Mouse (Mus musculus) kidney, embryonic 15.5 days (tissue): ENCODE data around the gene Set. TPM values are rescaled to one million over a fixed set of nuclear protein-coding genes. Genes with fewer than 3 reads are reported as not detected.
"Not testable (repeated sequence)": the region's sequence is repeated elsewhere in the genome, so short reads cannot be mapped to it uniquely, and the experiment has no call there.

Source experiments
- ATAC-seq: fragments of 200-750 bp; cut with Nextera tagmentation; replicated peaks from 2 replicates; pipeline ENCODE4 v1.8.0; 2017; ENCODE audit warnings: moderate TSS enrichment; ENCODE audit not compliant: low FRiP score
- H3K27ac ChIP-seq: fragments of 300-500 bp; sonication (generic); 2 replicates; pipeline ENCODE4 v1.5.1; 2015; ENCODE audit warnings: mild to moderate bottlenecking, inconsistent platforms
- H3K27me3 ChIP-seq: fragments of 300-500 bp; sonication (generic); 2 replicates; pipeline ENCODE4 v1.6.1; 2015; ENCODE audit warnings: inconsistent platforms
- H3K36me3 ChIP-seq: fragments of 300-500 bp; sonication (generic); 2 replicates; pipeline ENCODE4 v1.6.1; 2015; ENCODE audit warnings: inconsistent platforms
- H3K4me1 ChIP-seq: fragments of 300-500 bp; sonication (generic); 2 replicates; pipeline ENCODE4 v1.6.1; 2015; ENCODE audit warnings: inconsistent platforms
- H3K4me2 ChIP-seq: fragments of 300-500 bp; sonication (generic); 2 replicates; pipeline ENCODE4 v1.6.1; 2015; ENCODE audit warnings: moderate library complexity, mild to moderate bottlenecking, inconsistent platforms
- H3K4me3 ChIP-seq: fragments of 300-500 bp; sonication (generic); replicated peaks from 2 replicates; pipeline ENCODE4 v1.5.1; 2015; ENCODE audit warnings: mild to moderate bottlenecking, inconsistent platforms
- H3K9ac ChIP-seq: fragments of 300-500 bp; sonication (generic); 2 replicates; pipeline ENCODE4 v1.6.1; 2015; ENCODE audit warnings: mild to moderate bottlenecking, inconsistent platforms
- H3K9me3 ChIP-seq: fragments of 300-500 bp; sonication (generic); replicated peaks from 2 replicates; pipeline ENCODE4 v1.6.1; 2016; ENCODE audit warnings: inconsistent platforms
- WGBS: fragments of 180-500 bp; shearing (Covaris S2); methylation state at CpG from one replicate; pipeline ENCODE4 v1.1.7; 2015; ENCODE audit warnings: mixed read lengths; 5-methylcytosine and 5-hydroxymethylcytosine counted together
- polyA plus RNA-seq: library from polyadenylated mRNA; unstranded; fragments of >200 nt; fragmentation: Nextera tagmentation; extraction: Ambion mirVana; gene quantifications from 2 replicates; pipeline ENCODE4 v1.2.1, GENCODE M21; 2015

The Set gene
- polyA plus RNA-seq, 1 experiment from 2014 or later, result 486 TPM

DNA sequence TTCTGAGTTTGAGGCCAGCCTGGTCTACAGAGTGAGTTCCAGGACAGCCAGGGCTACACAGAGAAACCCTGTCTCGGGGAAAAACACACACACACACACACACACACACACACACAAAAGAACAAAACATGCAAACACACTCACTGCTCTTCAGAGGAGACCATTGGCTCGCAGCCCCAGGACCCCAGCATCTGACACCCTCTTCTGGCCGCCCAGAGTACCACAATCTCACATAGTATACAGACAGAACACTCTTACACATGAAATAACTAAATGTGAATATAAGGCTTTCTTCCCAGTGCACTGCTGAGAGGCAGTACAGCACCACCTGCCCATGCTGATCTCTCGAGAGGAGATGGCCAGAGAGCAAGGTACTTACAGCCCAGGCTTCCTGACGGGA is 12.6 kb upstream of the Set start:
- no peak overlapping the region for H3K9ac ChIP-seq
- WGBS, result 91% methylated on average over 5 of the region's 5 CpGs
- H3K36me3 ChIP-seq, result peaks cover 26% of the 10 kb centered on the region; the same call in 1 of the 2 replicates
- no peak overlapping the region for H3K27ac ChIP-seq
- H3K4me1 ChIP-seq, result peaks cover 18% of the 10 kb centered on the region
- no peak overlapping the region for H3K4me3 ChIP-seq
- H3K27me3 ChIP-seq, result no peaks in the 10 kb centered on the region
- no peaks in the 10 kb centered on the region for H3K9me3 ChIP-seq
- H3K4me2 ChIP-seq, result no peak overlapping the region
- ATAC-seq, result no peak

DNA sequence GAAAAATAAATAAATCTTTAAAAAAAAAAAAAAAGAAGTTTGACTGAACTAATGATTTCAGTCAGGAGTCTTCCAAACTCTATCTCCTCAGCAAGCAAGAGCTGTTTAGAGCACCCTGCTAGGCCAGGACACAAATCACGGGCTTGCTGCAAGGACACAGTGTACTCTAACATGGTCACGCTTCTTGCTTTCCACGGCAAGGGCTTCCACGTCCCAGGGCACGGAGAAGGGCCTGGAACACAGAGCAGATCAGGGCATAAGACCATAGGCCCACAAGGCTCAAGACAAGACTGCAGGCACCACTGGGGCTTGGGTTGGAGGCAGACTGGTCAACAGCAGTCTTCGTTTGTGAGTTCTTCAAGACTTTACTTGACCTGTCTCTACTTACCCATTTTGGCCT is 10.1 kb upstream of the Set start:
- no peak for ATAC-seq
- Histone ChIP-seq H3K4me1 (peaks cover 18% of the 10 kb centered on the region), H3K27ac (no peak overlapping the region), H3K4me2 (no peak overlapping the region), H3K27me3 (no peaks in the 10 kb centered on the region), H3K36me3 (peaks cover 20% of the 10 kb centered on the region; the same call in 1 of the 2 replicates), H3K9me3 (no peaks in the 10 kb centered on the region), H3K9ac (no peak overlapping the region), H3K4me3 (no peak overlapping the region)
- 91% methylated on average over 6 of the region's 6 CpGs for WGBS

DNA sequence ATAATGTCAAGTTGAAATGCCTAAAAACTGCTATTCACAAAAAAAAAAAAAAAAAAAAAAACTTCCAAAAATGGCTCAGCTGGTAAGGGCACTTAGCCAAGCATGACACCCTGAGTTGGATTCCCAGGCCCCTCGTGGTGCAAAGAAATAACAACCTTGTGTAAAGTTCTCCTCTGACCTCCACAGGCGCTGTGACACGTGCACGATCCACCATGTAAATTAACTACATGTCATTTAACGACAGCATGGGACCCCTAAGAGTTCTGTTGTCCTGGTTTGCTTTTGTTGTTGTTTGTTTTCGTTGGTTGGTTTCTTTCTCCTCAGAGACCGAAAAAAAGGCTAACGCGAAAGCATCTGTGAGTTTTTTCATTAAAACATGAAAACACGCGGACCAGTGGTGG is 9.1 kb upstream of the Set start:
- H3K9me3 ChIP-seq, result no peaks in the 10 kb centered on the region
- peaks cover 20% of the 10 kb centered on the region; the same call in 1 of the 2 replicates for H3K36me3 ChIP-seq
- ATAC-seq, result no peak
- peaks cover 15% of the 10 kb centered on the region for H3K4me1 ChIP-seq
- H3K4me2 ChIP-seq, result peak overlapping the region; percentile 67
- peak overlapping the region; percentile 97 for H3K27ac ChIP-seq
- H3K9ac ChIP-seq, result peak overlapping the region; percentile 62
- H3K27me3 ChIP-seq, result no peaks in the 10 kb centered on the region
- peak overlapping the region; percentile 66 for H3K4me3 ChIP-seq
- 50% methylated on average over 11 of the region's 11 CpGs for WGBS

DNA sequence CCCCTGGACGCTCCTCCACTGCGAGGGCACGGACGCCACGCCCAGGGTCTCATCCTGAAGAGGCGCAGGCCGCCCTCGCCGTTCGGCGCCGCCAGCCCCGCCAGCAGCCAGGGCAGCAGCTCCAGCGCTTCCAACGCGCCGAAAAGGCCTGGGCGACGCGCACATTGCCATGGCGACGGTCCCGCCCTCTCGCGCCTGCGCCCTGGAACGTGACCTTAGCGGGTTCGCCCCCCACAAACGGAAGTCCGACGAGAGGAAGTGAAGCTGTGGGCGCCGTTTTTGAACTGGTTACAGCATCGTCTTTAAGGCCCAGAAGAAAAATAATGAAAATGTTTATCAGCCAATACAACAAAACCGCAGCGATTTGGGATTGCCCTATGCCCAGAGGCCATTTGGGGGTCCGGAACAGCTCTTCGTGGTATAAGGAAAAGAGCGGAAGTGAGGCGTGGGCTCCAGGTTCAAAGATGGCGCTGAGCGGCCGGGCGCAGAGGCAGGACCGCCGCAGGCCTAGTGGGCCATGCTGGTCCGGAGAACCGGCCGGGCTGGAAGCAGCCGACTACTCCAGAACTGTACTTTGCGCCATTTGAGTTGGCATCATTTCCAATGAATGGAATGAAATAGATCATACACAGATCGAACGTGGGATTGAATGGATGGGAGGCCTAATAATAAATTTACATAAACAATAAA is 8.3 kb upstream of the Set start, which contains the start of gene Wdr34:
Gene Wdr34, minus strand, starts transcription at position 183 of the 690 bp plus-strand sequence.
- Histone ChIP-seq H3K4me1 (peaks cover 15% of the 10 kb centered on the region), H3K36me3 (peaks cover 20% of the 10 kb centered on the region; the same call in 1 of the 2 replicates), H3K27me3 (no peaks in the 10 kb centered on the region), H3K4me2 (peak within 1 kb of the TSS; percentile 67), H3K9me3 (no peaks in the 10 kb centered on the region), H3K9ac (peak within 1 kb of the TSS; percentile 62), H3K4me3 (peak within 1 kb of the TSS; percentile 66), H3K27ac (peak within 1 kb of the TSS; percentile 97)
- WGBS, result 1% methylated on average over 54 of the region's 54 CpGs
- ATAC-seq, result peak; percentile 95

DNA sequence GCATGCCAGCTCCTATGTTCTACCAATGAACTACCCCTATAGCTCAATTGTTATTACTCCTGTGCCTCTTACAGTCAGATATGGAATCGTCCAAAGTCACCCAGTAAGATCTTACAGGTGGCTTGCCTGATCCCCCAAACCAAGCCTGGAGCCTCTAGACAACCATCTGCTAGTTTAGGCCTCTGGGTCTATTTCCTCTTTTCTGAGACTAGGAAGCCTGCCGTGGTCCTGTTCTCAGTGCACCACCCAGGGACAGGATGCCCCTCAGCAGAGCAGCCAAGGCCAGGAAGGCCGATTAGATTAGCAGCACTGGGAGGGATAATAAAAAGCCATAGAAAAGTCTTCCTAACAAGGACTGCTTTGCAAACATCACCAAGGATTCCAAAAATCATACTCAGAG is 7.3 kb upstream of the Set start:
- Histone ChIP-seq H3K9ac (no peak overlapping the region), H3K9me3 (no peaks in the 10 kb centered on the region), H3K27me3 (no peaks in the 10 kb centered on the region), H3K4me3 (no peak overlapping the region), H3K4me2 (no peak overlapping the region), H3K4me1 (peaks cover 15% of the 10 kb centered on the region), H3K27ac (no peak overlapping the region), H3K36me3 (peaks cover 18% of the 10 kb centered on the region; the same call in 1 of the 2 replicates)
- ATAC-seq, result no peak
- 81% methylated on average over 3 of the region's 3 CpGs for WGBS

DNA sequence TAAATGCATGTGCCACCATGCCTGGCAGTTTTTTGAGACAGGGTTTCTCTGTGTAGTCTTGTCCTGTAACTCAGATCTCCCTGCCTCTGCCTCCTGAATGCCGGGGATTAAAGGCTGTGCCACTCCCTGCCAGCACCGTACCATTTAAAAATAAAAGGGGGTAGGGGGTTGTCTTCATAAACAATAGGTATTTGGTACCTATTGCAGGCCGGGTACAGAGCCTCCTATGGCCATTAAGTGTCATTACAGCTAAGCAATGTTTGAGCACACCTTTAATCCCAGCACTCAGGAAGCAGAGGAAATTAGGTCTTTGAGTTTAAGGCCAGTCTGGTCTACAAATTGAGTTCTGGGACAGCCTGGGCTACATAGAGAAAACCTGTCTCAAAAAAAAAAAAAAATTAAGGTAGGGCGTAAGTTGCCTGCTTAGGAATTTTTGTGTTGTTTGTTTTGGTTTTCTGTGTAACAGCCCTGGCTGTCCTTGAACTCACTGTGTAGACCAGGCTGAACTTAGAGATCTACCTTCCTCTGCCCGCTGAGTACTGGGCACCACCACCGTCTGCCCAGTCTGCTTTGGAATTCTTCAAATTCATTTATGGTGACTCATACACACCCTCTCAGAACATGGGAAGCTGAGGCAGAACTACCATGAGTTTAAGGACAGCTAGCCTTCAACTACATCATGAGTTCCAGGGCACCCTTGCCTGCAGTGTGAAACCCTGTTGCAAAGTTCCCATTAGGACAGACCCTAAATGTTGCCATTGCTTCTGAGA is 5.0 kb upstream of the Set start:
- no peak for ATAC-seq
- WGBS, result 50% methylated on average over 6 of the region's 6 CpGs
- peaks cover 16% of the 10 kb centered on the region for H3K4me1 ChIP-seq
- no peaks in the 10 kb centered on the region for H3K27me3 ChIP-seq
- no peak overlapping the region for H3K4me2 ChIP-seq
- no peak overlapping the region for H3K4me3 ChIP-seq
- H3K9me3 ChIP-seq, result no peaks in the 10 kb centered on the region
- H3K9ac ChIP-seq, result no peak overlapping the region
- no peaks in the 10 kb centered on the region for H3K36me3 ChIP-seq
- no peak overlapping the region for H3K27ac ChIP-seq

DNA sequence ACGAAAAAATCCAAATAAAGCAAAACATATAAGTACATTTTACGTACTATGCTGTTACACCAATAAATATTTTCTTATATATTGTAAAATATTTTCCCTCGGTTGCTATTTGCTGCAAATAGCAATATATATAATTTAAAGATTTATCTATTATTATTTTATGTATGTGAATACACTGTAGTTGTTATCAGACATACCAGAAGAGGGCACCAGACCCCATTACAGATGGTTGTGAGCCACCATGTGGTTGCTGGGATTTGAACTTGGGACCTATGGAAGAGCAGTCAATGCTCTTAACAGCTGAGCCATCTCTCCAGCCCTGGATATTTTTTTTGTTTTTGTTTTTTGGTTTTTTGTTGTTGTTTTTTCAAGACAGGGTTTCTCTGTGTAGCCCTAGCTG is 1.9 kb upstream of the Set start:
- H3K4me3 ChIP-seq, H3K9ac ChIP-seq, H3K36me3 ChIP-seq, H3K27ac ChIP-seq, H3K27me3 ChIP-seq, H3K4me1 ChIP-seq, H3K9me3 ChIP-seq, ATAC-seq, H3K4me2 ChIP-seq: not testable (repeated sequence)
- 93% methylated on average over 3 of the region's 3 CpGs for WGBS

DNA sequence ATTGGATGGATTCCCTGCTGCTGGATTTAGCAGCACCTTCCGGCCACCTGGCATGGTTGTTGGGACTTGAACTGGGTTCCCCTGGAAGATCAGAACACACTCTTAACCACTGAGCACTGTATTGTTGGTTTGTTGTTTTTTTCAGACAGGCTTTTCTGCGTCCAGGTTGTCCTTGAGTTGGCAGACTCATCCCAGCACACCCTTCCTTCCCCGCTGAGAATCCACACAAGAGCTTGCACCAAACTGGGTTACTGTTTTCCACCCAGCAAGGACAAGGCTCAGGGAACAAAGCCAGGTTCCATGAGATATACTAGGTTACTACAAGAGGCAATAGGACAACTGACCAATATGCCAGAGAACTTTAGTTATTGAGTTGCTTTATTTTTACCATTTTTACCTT is 442 bp upstream of the Set start:
- H3K36me3 ChIP-seq, result no peaks in the 10 kb centered on the region
- no peak overlapping the region for H3K4me2 ChIP-seq
- WGBS, result 83% methylated on average over 3 of the region's 3 CpGs
- no peak overlapping the region for H3K9ac ChIP-seq
- no peak overlapping the region for H3K4me3 ChIP-seq
- H3K27ac ChIP-seq, result no peak overlapping the region
- H3K27me3 ChIP-seq, result no peaks in the 10 kb centered on the region
- no peaks in the 10 kb centered on the region for H3K9me3 ChIP-seq
- peaks cover 14% of the 10 kb centered on the region for H3K4me1 ChIP-seq
- ATAC-seq, result no peak

DNA sequence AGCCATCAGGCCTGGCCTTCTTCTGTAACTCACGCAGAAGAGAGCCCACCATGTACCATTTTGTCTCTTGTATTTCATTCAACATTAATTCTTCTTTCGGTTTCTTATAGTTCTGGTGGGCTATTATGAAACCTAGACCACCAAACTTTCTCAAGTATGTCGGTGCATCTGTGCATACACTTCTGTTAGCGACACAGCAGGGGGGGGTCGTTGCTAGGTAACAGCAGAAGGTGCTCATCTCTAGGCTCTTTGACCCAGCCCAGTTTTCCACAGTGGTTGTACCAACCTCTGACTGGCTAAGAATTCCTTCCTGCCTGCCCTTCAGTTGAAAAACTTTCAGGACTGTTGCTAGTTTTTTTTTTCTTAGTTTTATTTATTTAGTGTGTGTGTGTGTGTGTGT is 1.2 kb downstream of the Set start:
- ATAC-seq, result no peak
- Histone ChIP-seq H3K9me3 (no peaks in the 10 kb centered on the region), H3K27me3 (no peaks in the 10 kb centered on the region), H3K9ac (no peak overlapping the region), H3K4me2 (no peak overlapping the region), H3K4me1 (peaks cover 25% of the 10 kb centered on the region), H3K27ac (no peak overlapping the region), H3K36me3 (no peaks in the 10 kb centered on the region), H3K4me3 (no peak overlapping the region)
- 64% methylated on average over 5 of the region's 5 CpGs for WGBS

DNA sequence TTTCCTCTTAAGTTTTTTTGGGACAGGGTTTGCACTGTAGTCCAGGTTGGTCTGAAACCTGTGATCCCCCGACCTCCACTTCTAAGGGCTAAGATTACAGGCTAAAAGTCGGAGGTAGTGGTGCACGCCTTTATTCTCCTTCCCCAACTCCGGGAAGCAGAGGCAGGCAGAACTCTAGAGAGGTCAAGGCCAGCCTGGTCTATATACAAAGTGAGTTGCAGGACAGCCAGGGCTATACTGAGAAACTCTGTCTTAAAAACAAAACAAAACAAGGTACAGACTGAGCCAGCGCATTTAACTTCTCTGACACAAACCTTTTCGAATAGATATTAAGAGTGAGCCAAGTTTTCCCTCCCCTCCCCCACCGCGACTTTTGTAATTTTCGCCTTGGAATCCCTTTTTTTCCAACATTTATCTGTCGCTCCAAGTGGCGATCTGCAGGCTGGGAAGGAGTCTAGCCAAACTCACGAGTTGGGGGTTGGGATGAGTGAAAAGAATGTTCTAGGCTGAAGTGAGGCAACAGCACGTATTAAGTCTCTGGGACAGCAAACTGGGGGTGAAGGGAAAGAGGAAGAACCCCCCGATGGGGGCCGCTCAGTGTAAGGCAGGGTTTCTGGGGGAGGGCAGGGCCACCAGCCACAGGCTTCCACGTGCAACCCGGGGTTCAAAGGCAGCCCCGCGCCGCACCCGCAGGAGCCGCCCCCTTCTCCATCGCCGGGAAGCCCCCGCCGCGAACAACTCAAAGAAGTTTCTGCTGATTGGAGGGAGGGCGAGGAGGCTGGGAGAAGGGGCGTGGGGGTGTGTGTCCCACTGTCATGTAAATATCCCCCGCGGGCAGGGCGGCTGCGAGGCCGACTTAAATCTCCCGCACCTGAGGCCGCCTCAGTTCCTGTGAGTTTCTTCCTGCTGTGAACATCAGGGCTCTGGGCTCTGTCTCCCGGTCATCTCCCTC is 4.3 kb downstream of the Set start:
- H3K4me3 ChIP-seq, result peak overlapping the region; percentile 66
- 9% methylated on average over 37 of the region's 37 CpGs for WGBS
- no peaks in the 10 kb centered on the region for H3K27me3 ChIP-seq
- no peaks in the 10 kb centered on the region for H3K9me3 ChIP-seq
- H3K4me2 ChIP-seq, result peak overlapping the region; percentile 86
- no peak; the same call in 1 of the 2 replicates for ATAC-seq
- peaks cover 48% of the 10 kb centered on the region for H3K4me1 ChIP-seq
- H3K36me3 ChIP-seq, result no peaks in the 10 kb centered on the region
- peak overlapping the region; percentile 75 for H3K9ac ChIP-seq
- peak overlapping the region; percentile 97 for H3K27ac ChIP-seq

DNA sequence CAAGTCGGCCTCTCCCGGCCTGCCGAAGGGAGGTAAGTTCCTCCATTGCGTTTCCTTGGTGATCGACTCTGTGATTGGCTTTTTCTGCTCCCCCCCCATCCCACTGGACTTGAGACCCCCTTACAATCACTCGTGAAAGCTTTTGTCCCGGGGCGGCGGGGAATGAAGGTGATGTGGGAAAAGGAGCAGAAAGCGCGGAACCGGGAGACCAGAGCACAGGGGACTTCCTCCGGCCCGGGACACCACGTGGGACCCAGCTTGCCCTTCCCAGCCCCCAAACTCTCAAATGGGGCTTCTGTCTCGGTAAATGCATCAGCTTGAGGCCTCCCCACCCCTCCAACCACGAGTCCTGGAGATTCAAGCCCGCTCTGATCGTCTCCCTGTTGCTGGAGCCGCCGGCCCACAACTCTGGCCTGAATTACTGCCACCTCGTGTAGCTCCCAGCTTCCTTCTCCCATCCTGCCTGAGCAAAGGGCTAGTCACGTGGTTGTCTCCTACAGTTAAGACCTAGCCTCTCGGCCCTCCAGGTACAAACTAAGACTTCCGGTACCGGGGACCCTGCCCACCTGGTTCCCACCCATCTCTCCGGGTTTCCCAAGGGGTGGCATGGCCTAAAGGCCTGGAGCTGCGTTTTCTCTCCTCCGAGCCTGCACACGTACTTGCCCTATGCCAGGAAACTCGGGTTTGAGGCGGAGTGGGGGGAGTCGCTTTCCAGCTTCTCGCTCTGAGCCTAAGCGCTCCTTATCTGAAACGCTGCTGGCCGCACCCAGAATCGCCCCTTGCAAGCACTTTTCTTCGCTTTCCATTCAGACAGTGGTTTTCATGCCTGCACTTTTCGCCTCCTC is 5.3 kb downstream of the Set start:
- peak overlapping the region; percentile 86 for H3K4me2 ChIP-seq

More for the DNA sequence above, 5.3 kb downstream of the Set start:
- Histone ChIP-seq H3K27me3 (no peaks in the 10 kb centered on the region), H3K4me1 (peaks cover 44% of the 10 kb centered on the region), H3K9ac (peak overlapping the region; percentile 75), H3K36me3 (no peaks in the 10 kb centered on the region), H3K4me3 (peak overlapping the region; percentile 66), H3K9me3 (no peaks in the 10 kb centered on the region), H3K27ac (peak overlapping the region; percentile 97)
- WGBS, result under 1% methylated on average over 40 of the region's 40 CpGs
- peak; percentile 33 for ATAC-seq
